Mouse (Mus musculus) E14TG2a.4 (cell line): ENCODE measurements at regions not wholly inside any gene's neighbourhood (a gene's known extent, or its start where the extent isn't known, plus 50 kb on each side); places are given as distances from the start of the nearest gene placed in this dataset.

Experiments
- H3K27me3 ChIP-seq: 2 replicates; pipeline ENCODE4 v1.6.1; 2014; ENCODE audit warnings: low read length, control low read depth; ENCODE audit not compliant: insufficient read depth
- H3K36me3 ChIP-seq: 2 replicates; pipeline ENCODE4 v1.6.1; 2014; ENCODE audit warnings: low read length, control low read depth; ENCODE audit not compliant: insufficient read depth
- H3K4me1 ChIP-seq: replicated peaks from 2 replicates; pipeline ENCODE4 v1.6.1; 2014; ENCODE audit warnings: low read depth, low read length, control low read depth
- H3K4me3 ChIP-seq: replicated peaks from 2 replicates; pipeline ENCODE4 v1.5.1; 2014; ENCODE audit warnings: mild to moderate bottlenecking, low read length
- H3K9me3 ChIP-seq: 2 replicates; pipeline ENCODE4 v1.6.1; 2014; ENCODE audit warnings: low read length, control low read depth
- CTCF ChIP-seq: conservative IDR thresholded peaks from 2 replicates; pipeline ENCODE4 v1.5.1; 2014; ENCODE audit warnings: low read length
- NANOG ChIP-seq: IDR thresholded peaks from 2 replicates; pipeline ENCODE4 v1.6.1; 2014; ENCODE audit warnings: borderline replicate concordance, low read length, mixed read lengths
- POU5F1 ChIP-seq: IDR thresholded peaks from 2 replicates; pipeline ENCODE4 v1.6.1; 2014; ENCODE audit warnings: low read length, borderline replicate concordance

GRCm38 (mm10) chr6:70714239-70714638, 77.8 kb downstream of the Rpia start:
- H3K36me3 ChIP-seq: no peaks in the 10 kb centered on the region
- H3K27me3 ChIP-seq: no peaks in the 10 kb centered on the region
- no peak for TF ChIP-seq NANOG
- peak; percentile 77 for TF ChIP-seq CTCF
- no peaks in the 10 kb centered on the region for H3K4me1 ChIP-seq
- no peak overlapping the region for H3K4me3 ChIP-seq
- no peaks in the 10 kb centered on the region for H3K9me3 ChIP-seq

GRCm38 (mm10) chr6:70713665-70714064, 78.4 kb downstream of the Rpia start:
- Histone ChIP-seq H3K4me1 (no peaks in the 10 kb centered on the region), H3K9me3 (no peaks in the 10 kb centered on the region), H3K36me3 (no peaks in the 10 kb centered on the region), H3K27me3 (no peaks in the 10 kb centered on the region), H3K4me3 (no peak overlapping the region)
- TF ChIP-seq POU5F1 (no peak), CTCF (no peak), NANOG (no peak)

- TF ChIP-seq POU5F1 (no peak), CTCF (peak; percentile 51), NANOG (no peak)
- H3K4me1 ChIP-seq: no peaks in the 10 kb centered on the region
Observed at GRCm38 (mm10) chr6:70713118-70713517, 78.9 kb downstream of the Rpia start.

GRCm38 (mm10) chr6:70709338-70710055, 82.5 kb downstream of the Rpia start:
- Histone ChIP-seq H3K4me3 (no peak overlapping the region), H3K9me3 (no peaks in the 10 kb centered on the region), H3K4me1 (no peaks in the 10 kb centered on the region), H3K27me3 (no peaks in the 10 kb centered on the region), H3K36me3 (no peaks in the 10 kb centered on the region)
- TF ChIP-seq CTCF (peak; percentile 42), NANOG (no peak)

More at GRCm38 (mm10) chr6:70713118-70713517, 78.9 kb downstream of the Rpia start:
- H3K9me3 ChIP-seq: no peaks in the 10 kb centered on the region
- no peaks in the 10 kb centered on the region for H3K36me3 ChIP-seq
- H3K27me3 ChIP-seq: no peaks in the 10 kb centered on the region
- no peak overlapping the region for H3K4me3 ChIP-seq

- Histone ChIP-seq H3K4me1 (no peaks in the 10 kb centered on the region), H3K9me3 (peaks cover 60% of the 10 kb centered on the region)
- TF ChIP-seq CTCF (no peak), POU5F1 (no peak)
Observed at GRCm38 (mm10) chr6:70695596-70695995, 96.4 kb downstream of the Rpia start.

More at GRCm38 (mm10) chr6:70695596-70695995, 96.4 kb downstream of the Rpia start:
- H3K4me3 ChIP-seq: no peak overlapping the region
- no peaks in the 10 kb centered on the region for H3K27me3 ChIP-seq
- H3K36me3 ChIP-seq: no peaks in the 10 kb centered on the region
